Mouse (Mus musculus) adrenal gland, adult 8-10 months (tissue): ENCODE measurements around the gene Mia2. TPM values are rescaled to one million over a fixed set of nuclear protein-coding genes. Genes with fewer than 3 reads are reported as not detected.
A peak's percentile ranks its signal among the peaks of the same experiment; 100 is the strongest.
"Not testable (repeated sequence)": the region's sequence is repeated elsewhere in the genome, so short reads cannot be mapped to it uniquely, and the experiment has no call there.

Experiments used
- DNase-seq: peaks from one replicate; pipeline ENCODE4 v3.0.0; 2022
- total RNA-seq, 4 experiments: library from RNA; stranded (reverse); gene quantifications; 2 replicates each; pipeline ENCODE4 v1.2.4; 2022

Mia2 gene
- total RNA-seq: 100 to 1,000 TPM; 105 to 141 (median 129) TPM

DNA sequence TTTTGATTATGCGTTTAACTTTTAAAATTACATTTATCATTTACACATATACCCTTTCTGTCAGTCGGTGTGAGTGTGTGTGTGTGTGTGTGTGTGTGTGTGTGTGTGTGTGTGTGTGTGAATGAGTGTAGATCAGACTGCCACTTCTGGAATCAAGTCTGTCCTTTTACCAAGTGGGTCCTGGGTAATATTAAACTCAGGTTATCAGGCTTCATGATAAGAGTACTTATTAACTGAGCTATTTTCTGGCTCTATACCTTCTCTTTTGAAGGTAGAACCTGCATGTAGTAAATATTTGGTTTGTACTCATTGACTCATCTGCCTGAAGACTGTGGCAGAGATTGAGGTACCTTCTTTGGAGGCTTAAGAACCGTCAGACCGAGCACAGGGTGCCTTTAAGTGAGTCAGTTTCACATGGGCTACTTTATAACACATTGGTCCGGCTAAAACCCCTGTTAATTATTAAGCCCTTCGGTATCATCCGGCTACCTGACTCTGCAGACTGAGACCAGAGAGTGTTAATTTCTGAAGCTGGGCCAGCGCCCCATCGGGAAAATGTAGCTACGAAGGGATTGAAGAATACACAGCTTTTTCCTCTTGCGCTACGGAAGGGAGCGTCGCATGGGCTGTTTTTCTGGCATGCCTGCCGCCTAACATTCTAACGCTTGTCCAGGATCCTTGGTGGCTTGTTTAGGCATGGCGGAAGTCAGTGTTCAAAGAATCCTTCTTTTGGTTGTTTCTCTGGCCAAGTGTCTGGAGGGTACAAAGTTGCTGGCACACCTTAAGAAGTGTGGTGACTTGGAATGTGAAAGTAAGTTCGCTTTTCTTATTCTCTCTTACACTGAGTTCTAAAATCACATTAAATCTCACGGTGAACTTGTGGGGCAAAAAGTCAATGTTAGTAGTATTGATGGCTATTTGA is at the start of gene Mia2:
Mia2 (plus strand) TSS at position 696 of the 922 bp plus-strand sequence.
- no peak for DNase-seq

- DNase-seq: no peak
These were observed 43.1 kb upstream of the Mia2 start for GRCm38 (mm10) chr12:59052470-59052869.

DNA sequence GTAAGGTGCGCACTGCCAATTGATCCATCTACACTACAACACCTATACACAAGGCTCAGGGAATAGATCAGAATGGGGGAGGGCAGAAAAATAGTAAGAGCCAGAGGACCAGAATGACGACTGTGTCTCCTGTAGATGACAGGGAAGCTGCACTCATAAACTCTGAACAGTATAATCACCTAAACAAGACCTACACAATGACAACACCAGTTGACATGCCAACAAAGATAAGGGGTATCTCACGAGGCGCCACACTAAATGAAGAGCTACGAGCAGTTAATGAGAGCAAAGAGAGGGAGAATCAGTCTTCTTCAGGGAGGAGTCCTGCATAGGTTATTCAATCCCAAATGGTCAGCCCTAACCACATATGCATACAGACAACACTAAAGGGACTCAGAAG is 42.4 kb upstream of the Mia2 start:
- no peak for DNase-seq

DNA sequence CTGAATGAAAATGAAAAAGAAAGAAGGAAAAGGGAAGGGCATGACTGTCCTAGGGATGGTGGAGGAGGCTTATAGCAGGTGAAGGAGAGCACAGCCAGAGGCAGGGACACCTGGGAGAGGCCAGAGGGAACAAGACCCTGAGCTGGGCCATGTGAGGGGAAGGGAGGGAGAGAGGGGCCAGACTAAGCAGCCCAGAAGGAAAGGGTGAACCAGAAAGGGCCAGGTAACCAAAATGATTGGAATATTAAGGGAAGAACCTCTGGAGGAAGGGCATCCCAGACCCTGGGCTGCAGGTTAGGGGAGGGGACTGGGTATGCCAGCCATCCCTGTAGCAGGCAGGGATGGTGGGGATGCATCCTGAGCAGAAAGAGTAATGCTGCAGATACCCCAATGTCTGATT is 41.6 kb upstream of the Mia2 start:
- no peak for DNase-seq

GRCm38 (mm10) chr12:59055196-59055850 is 40.3 kb upstream of the Mia2 start:
- DNase-seq: no peak

DNA sequence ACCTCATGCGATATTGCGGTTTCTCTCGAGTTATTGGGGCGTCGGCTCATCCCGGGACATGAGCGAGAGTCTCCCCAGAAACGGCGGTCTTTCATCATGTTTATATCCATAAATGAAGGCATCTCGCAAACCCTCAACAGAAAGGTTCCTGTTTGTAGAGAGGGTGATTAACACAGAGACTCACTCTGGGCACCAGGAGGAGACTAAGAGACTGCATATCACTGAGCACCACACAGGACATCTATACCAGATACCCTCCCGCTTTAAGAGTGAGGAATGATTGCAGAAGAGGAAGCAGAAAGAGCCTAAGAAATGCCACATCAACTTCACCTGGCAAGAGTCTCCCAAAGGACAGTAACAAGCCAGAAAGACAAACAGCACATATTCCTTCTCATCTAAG is 39.4 kb upstream of the Mia2 start:
- DNase-seq: no peak

- DNase-seq: not testable (repeated sequence)
These were observed 37.4 kb upstream of the Mia2 start for GRCm38 (mm10) chr12:59058242-59058641.

DNA sequence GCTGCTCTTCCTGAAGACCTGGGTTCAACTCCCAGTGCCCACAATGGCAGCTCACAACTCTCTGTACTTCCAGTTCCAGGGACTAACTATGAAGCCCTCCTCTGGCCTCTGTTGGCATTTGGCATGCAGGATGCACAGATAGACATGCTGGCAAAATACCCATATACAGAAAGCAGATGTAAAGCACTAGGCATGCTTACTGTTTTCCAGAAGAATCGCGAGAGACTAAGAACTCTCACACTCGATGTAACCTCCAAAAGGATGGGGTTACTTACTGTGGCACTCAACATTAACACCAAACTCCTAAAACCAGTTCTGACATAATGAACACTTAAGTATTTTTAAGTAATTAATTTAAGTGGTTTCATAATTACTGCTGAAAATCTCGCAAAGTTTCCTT is 35.3 kb upstream of the Mia2 start:
- no peak for DNase-seq

- peak; percentile 63 for DNase-seq
These were observed 34.5 kb upstream of the Mia2 start, which contains the start of gene Trappc6b for GRCm38 (mm10) chr12:59060993-59061595. TSS of gene Trappc6b (minus strand) at chr12:59061472.

- DNase-seq: no peak
These were observed 30.8 kb upstream of the Mia2 start for GRCm38 (mm10) chr12:59064837-59065236.

GRCm38 (mm10) chr12:59065776-59066175 is 29.8 kb upstream of the Mia2 start:
- DNase-seq: no peak

- peak; percentile 97 for DNase-seq
These were observed 29.0 kb upstream of the Mia2 start, which contains the start of gene Pnn for GRCm38 (mm10) chr12:59066448-59067077. TSS of gene Pnn (plus strand) at chr12:59066884.

DNA sequence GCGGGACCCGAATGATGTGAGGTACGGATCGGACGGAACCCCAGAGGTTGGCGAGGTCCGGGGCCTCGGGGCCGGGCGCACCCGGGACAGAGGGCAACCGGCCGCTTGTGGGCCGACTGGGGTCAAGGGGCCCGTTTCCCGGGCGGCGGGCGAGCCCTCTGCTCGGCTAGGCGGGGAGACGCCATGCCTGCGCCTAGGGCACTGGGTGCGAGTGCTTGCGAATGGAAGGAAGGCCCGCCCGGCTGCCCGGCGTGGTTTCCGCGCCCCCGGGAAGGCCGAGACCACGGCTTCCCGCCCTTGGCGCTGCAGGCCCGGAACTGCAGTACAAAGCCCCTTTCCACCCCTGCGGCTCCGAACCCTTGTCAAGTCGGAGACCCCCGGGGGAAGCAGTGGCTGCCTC is 28.5 kb upstream of the Mia2 start:
- DNase-seq: no peak

DNA sequence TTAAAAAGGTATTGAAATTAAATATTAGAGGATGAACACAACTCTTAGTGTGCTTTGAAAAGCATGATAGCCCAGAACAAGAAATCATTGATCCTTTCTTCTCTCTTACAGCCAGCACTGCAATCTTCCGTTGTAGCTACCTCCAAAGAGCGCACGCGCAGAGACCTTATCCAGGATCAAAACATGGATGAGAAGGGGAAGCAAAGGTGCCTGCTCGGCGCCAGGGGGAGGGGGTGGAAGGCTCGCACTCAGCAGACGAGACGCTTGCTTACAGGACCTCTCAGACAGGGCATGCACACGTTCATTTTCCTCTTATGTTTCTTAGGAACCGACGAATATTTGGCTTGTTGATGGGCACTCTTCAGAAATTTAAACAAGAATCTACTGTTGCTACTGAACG is 26.8 kb upstream of the Mia2 start:
- DNase-seq: no peak

DNA sequence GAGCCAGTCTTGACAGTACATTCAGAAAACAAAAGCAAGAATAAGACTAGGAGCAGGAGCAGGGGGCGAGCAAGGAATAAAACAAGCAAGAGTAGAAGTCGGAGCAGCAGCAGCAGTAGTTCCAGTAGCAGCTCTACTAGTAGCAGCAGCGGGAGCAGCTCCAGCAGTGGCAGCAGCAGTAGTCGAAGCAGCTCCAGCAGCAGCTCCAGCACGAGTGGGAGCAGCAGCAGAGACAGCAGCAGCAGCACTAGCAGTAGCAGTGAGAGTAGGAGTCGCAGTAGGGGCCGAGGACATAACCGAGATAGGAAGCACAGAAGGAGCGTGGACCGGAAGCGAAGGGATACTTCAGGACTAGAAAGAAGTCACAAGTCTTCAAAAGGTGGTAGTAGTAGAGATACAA is 23.3 kb upstream of the Mia2 start:
- no peak for DNase-seq

- DNase-seq: no peak
These were observed 21.5 kb upstream of the Mia2 start for GRCm38 (mm10) chr12:59074052-59074451.

DNA sequence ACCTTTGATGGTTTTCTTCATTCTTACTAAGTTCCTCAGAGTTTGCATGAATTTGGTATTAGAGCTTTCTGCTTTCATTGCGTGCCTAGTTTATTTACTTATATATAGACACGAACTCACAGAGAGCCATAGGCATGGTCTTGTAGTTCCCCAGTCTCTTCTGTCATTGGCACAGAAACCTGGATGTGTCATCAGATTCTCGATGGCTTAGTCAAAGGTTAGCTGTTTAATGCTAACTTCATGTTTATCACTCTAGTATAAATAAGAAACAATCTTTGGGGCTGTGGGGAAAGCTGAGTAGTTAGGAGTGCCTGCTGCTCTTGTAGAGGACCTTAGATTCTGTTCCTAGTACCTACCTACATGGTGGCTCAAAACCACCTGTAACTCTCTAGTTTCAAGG is 18.6 kb upstream of the Mia2 start:
- no peak for DNase-seq

DNA sequence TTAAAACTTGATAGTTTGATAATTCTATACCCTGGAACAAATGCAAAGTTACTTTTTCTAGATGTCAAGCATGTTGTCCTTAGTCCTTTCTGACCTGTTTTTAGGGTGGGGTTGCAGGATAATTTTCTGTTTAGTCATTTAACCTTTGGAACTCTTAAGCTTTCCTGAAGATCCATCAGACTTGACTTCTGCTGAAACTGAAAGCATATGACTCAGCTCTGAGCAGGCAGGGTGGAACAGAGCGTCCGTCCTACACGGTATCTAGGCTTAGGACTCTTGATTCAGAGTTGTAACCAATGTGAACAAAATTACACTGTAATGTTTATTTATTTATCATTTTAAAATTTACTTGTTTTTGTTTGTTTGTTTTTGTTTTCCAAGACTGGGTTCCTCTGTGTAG is 17.7 kb upstream of the Mia2 start:
- DNase-seq: no peak

DNA sequence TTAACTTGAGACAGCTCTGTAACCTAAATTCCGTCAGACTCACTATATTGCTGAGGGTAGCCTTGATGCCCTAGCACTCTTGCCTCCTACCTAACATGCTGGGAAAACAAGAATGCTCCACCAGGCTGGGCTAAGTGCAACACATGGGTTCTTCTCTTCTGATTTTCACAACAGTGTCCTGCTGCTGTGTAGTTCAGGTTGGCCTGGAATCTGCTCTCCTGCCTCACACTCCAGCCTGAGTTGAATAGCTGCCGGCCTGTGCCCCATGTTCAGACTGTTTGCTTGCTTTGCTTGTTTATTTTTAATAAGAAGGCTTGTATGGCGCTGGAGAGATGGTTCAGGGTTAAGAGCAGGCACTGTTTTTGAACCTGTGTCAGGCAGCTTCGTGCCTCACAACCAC is 15.1 kb upstream of the Mia2 start:
- no peak for DNase-seq

DNA sequence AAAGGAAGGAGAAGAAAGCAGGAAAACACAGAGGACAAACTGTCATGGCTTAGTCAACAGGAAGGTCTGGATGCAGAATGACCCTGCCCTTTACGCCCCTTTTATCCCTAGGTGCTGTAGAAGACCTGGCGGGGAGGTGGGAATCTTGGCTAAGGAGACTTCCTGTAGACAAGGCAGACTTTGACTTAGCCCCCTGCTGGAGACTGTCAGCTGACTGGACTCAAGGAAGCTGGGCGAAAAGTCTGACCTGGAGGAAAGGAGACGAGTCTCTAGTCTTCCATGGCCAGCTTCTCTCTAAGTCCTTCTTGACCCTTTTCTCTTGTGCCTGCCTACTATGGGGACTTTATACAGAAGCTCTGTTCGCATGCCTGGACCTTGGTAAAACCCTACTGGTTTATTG is 11.2 kb upstream of the Mia2 start:
- DNase-seq: no peak

- DNase-seq: no peak
These were observed 9.4 kb upstream of the Mia2 start for GRCm38 (mm10) chr12:59086171-59086570.

GRCm38 (mm10) chr12:59093543-59093942 is 2.1 kb upstream of the Mia2 start:
- DNase-seq: no peak

- DNase-seq: no peak
These were observed 9.2 kb downstream of the Mia2 start for GRCm38 (mm10) chr12:59104771-59105170.
